Mouse (Mus musculus): Measurements from ENCODE around the gene Notch4.

- no peak for TF ChIP-seq CTCF (IDR thresholded peaks at IDR 0.05; ENCODE audit: low read depth)
- no peak for TF ChIP-seq EP300 (IDR thresholded peaks at IDR 0.05; ENCODE audit: low read depth)
Measured at GRCm38 (mm10) chr17:34628644-34628967, 64.5 kb downstream of the Notch4 start.
